Comparison of ENCODE assay signal across 17 mouse cellular contexts in genomic region chr19:5480016-5480415, GRCm38 (mm10). TPM values are rescaled to one million over a fixed set of nuclear protein-coding genes. Genes with fewer than 3 reads are reported as not detected.
DNase-seq lines count a peak whose midpoint lies in the region; ATAC-seq and TF ChIP-seq lines count a peak whose summit lies in the region.
"Had no signal": no experiment of that assay in that cellular context is flagged by ENCODE, and none has a peak within 500 bp of the region (broad histone marks: within the 10 kb centered on the region; RNA-seq: fewer than 3 reads in every experiment).

No protein-coding gene starts in this region.

- no peak overlapping the region for H3K4me2 ChIP-seq in limb, embryonic 13.5 days (replicated peaks)
- H3K4me2 ChIP-seq: embryonic facial prominence, embryonic 13.5 days; forebrain, embryonic 12.5 days; heart, embryonic 12.5 days; hindbrain, embryonic 15.5 days had no signal

- no peak for ATAC-seq in limb, embryonic 13.5 days (ENCODE audit: low FRiP score, low read depth)
- ATAC-seq: CD4-positive, CD25-positive, alpha-beta regulatory T cell, adult 4 months; forebrain, embryonic 16.5 days; intestine, embryonic 16.5 days had no signal

- no peaks in the 10 kb centered on the region for H3K9me3 ChIP-seq in limb, embryonic 13.5 days
- H3K9me3 ChIP-seq: embryonic facial prominence, embryonic 13.5 days; forebrain, embryonic 12.5 days; G1E; heart, embryonic 12.5 days; hindbrain, embryonic 15.5 days had no signal

- no peaks in the 10 kb centered on the region for H3K27me3 ChIP-seq in testis, adult 2 months (ENCODE audit: control insufficient read depth, insufficient read depth, low read length)
- no peaks in the 10 kb centered on the region for H3K27me3 ChIP-seq in limb, embryonic 13.5 days
- H3K27me3 ChIP-seq: embryonic facial prominence, embryonic 13.5 days; forebrain, embryonic 12.5 days; heart, embryonic 12.5 days; hindbrain, embryonic 15.5 days had no signal

- H3K27ac ChIP-seq in testis, adult 2 months (ENCODE audit: control insufficient read depth, insufficient read depth, low read depth, low read length) = no peak overlapping the region
- no peak overlapping the region for H3K27ac ChIP-seq in limb, embryonic 13.5 days
- H3K27ac ChIP-seq: embryonic facial prominence, embryonic 13.5 days; forebrain, embryonic 12.5 days; hindbrain, embryonic 15.5 days had no signal

- TF ChIP-seq CTCF in testis, adult 2 months (IDR thresholded peaks at IDR 0.05; ENCODE audit: control insufficient read depth, insufficient read depth, insufficient replicate concordance, low read depth, low read length) = no peak

- peak; percentile 66 for DNase-seq in cerebellum, adult 9-11 months
- no peak for DNase-seq in cerebellum, postnatal 4 days (ENCODE audit: low spot score in 2 of 2)
- DNase-seq in testis, postnatal 10 days (ENCODE audit: low spot score) = no peak
- DNase-seq in layer of hippocampus, postnatal 25 days (ENCODE audit: extremely low spot score in 1 of 2, low spot score in 1 of 2) = no peak
- DNase-seq: adrenal gland, postnatal 10 days; gastrocnemius, postnatal 14 days; heart, postnatal 36 days had no signal

- H3K9ac ChIP-seq in limb, embryonic 13.5 days = 0 out of 2 replicates have a peak overlapping the region, but pooled peaks have one; percentile 8
- H3K9ac ChIP-seq: forebrain, embryonic 12.5 days; heart, embryonic 12.5 days; hindbrain, embryonic 15.5 days had no signal

- peaks cover 10% of the 10 kb centered on the region for H3K4me1 ChIP-seq in testis, adult 2 months (ENCODE audit: control insufficient read depth, insufficient read depth, low read length)
- peaks cover 20% of the 10 kb centered on the region for H3K4me1 ChIP-seq in limb, embryonic 13.5 days

- no peaks in the 10 kb centered on the region for H3K36me3 ChIP-seq in testis, adult 2 months (ENCODE audit: control insufficient read depth, insufficient read depth, low read length)
- H3K36me3 ChIP-seq in limb, embryonic 13.5 days = peaks cover 83% of the 10 kb centered on the region

- WGBS in limb, embryonic 13.5 days = 93% methylated on average over 10 of the region's 10 CpGs

- H3K4me3 ChIP-seq in testis, adult 2 months (ENCODE audit: control insufficient read depth, low read depth, low read length) = no peak overlapping the region
- H3K4me3 ChIP-seq in limb, embryonic 13.5 days = no peak overlapping the region
- H3K4me3 ChIP-seq: embryonic facial prominence, embryonic 13.5 days; forebrain, embryonic 12.5 days; heart, embryonic 12.5 days; hindbrain, embryonic 15.5 days had no signal

- 0 out of 2 replicates have a peak, but pooled peaks have one; percentile 15 for TF ChIP-seq POLR2A in testis, adult 2 months (IDR thresholded peaks at IDR 0.05; ENCODE audit: control insufficient read depth, low read depth, low read length)

RNA-seq across cellular contexts. Expression of gene Efemp2, which starts 6.3 kb away (rescaled TPM):
- polyA plus RNA-seq in testis, adult 2 months (2012; rRNA removed) = 17.3 and 17.6 TPM in 2 replicates
- 209 and 216 TPM in 2 replicates for polyA plus RNA-seq in limb, embryonic 13.5 days (2015; fragmentation: Nextera tagmentation; extraction: Ambion mirVana)
- total RNA-seq in layer of hippocampus, postnatal 25 days (2021) = 10 to 100 TPM; 11.0 to 11.6 TPM

RNA-seq across cellular contexts. Expression of gene Mus81, which starts 8.2 kb away (rescaled TPM):
- polyA plus RNA-seq in testis, adult 2 months (2012; rRNA removed) = 55.3 and 69.7 TPM in 2 replicates
- 40.5 and 42.8 TPM in 2 replicates for polyA plus RNA-seq in limb, embryonic 13.5 days (2015; fragmentation: Nextera tagmentation; extraction: Ambion mirVana)
- total RNA-seq in layer of hippocampus, postnatal 25 days (2021) = 10 to 100 TPM; 33.2 to 38.2 TPM

RNA-seq across cellular contexts. Expression of gene Cfl1, which starts 10.2 kb away (rescaled TPM):
- polyA plus RNA-seq in testis, adult 2 months (2012; rRNA removed) = 225 and 243 TPM in 2 replicates
- 2,537 and 2,628 TPM in 2 replicates for polyA plus RNA-seq in limb, embryonic 13.5 days (2015; fragmentation: Nextera tagmentation; extraction: Ambion mirVana)
- 1,000 to 10,000 TPM; 1,427 to 1,527 TPM for total RNA-seq in layer of hippocampus, postnatal 25 days (2021)

RNA-seq across cellular contexts. Expression of gene Ctsw, which starts 11.7 kb away (rescaled TPM):
- polyA plus RNA-seq in testis, adult 2 months (2012; rRNA removed) = 0.14 TPM in 1 of 2 replicates, not detected in the other
- 1.7 and 2.3 TPM in 2 replicates for polyA plus RNA-seq in limb, embryonic 13.5 days (2015; fragmentation: Nextera tagmentation; extraction: Ambion mirVana)
- not detected for total RNA-seq in layer of hippocampus, postnatal 25 days (2021)
- total RNA-seq: G1E; gastrocnemius, postnatal 14 days had no signal
- polyA plus RNA-seq: G1E had no signal

RNA-seq across cellular contexts. Expression of gene Fibp, which starts 19.6 kb away (rescaled TPM):
- polyA plus RNA-seq in testis, adult 2 months (2012; rRNA removed) = 70.0 and 71.3 TPM in 2 replicates
- 129 and 131 TPM in 2 replicates for polyA plus RNA-seq in limb, embryonic 13.5 days (2015; fragmentation: Nextera tagmentation; extraction: Ambion mirVana)
- total RNA-seq in layer of hippocampus, postnatal 25 days (2021) = 100 to 1,000 TPM in 1 of 2 experiments, 10 to 100 TPM in 1; 99.4 to 110 TPM

Comparison
In these comparisons a context has a peak if more than half of its experiments do, and no peak if none do; other contexts are left out.
1. RNA of gene Efemp2, which starts 6.3 kb away (polyA plus RNA-seq): 209 to 216 TPM in limb, embryonic 13.5 days; 17.3 to 17.6 TPM in testis, adult 2 months; every median in the first group is over 10 times any median in the second.
2. RNA of gene Cfl1, which starts 10.2 kb away (polyA plus RNA-seq): 2,537 to 2,628 TPM in limb, embryonic 13.5 days; 225 to 243 TPM in testis, adult 2 months; every median in the first group is over 10 times any median in the second.